Mouse (Mus musculus) lung, adult 18-20 months (tissue): Measurements from ENCODE around the gene Plekhg1.

Source experiments
- DNase-seq, 2 experiments: peaks; one replicate each; pipeline ENCODE4 v3.0.0; 2022; ENCODE audit warnings: mixed read lengths in 2 of 2

Plekhg1 gene

DNA sequence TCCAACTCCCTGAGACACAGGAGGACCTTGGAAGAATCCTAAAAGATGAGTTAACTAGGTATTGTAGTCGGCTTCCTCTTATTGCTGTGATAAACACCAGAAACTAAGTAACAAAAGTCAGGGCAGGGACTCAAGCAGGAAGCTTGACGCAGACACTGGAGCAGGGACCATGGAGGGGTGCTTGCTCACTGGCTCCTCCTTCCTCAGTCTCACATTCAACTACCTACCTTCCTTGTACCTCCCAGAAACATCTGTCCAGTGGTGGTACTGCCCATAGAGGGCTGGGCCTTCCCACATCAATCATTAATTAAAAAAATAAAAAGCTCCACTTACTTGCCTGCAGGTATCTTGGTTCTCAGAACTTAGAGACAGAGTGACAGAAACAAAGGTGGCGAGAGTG lies 152.2 kb downstream of the Plekhg1 start:
- DNase-seq: peak in 1 of 2 experiments; percentile 10

DNA sequence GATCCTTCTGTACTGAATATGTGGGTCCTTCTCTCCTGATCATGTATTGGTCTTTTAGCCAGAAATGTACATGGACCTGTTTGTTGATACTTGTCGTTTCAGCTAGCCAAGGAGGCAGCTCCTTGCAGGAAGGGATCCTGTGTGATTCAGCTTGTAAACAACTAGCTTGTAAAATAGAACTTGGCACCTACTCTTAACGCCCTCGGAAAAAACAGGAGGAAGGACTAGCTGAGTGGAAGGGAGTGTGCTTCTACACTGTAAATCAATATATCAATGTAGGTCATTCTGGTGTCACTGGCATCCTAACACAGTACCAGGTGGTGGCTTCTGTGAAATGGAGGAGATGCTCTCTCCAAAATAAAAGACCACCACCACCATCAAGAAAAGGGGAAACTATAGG lies 157.9 kb downstream of the Plekhg1 start:
- DNase-seq: no peak

- DNase-seq: no peak
These were observed 160.3 kb downstream of the Plekhg1 start for GRCm38 (mm10) chr10:3900416-3900956.

GRCm38 (mm10) chr10:3905747-3906146 lies 165.6 kb downstream of the Plekhg1 start:
- no peak for DNase-seq

GRCm38 (mm10) chr10:3914104-3914503 lies 173.9 kb downstream of the Plekhg1 start:
- no peak for DNase-seq

DNA sequence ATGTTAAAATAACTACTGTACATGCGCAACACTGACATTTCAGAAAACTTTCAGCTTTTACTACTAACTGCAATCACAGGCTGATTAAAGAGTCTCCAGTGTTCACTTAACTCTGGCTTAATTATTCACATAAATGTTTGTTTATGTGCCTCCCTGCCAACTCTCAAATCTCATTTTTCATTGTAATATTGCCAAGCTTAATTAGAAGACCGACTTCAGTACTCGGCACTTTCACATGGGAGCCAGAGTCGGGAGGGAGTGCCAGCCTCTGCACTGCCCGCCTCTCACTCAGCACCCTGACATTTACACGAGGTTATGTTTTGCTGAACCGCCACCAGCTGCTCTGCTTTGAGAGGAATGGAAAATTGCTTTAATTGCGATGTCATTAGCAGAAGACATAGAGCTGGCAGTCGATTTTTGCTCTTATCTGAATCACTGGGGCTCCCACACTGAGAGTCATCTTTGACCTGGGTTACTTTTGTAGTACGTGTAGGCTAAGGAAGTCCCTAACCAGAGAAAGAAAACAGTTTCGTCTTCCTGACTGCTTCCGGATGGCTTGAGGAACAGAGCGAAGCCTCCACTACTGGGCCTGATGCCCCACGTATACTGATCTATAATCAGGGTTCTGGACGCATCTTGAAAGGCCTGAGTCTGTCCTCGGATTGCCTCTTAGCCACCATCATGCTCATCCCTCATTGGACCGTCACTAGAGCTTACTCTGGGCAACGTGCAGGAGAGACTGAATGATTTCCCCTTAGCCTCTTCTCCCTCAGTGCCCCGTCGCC lies 180.4 kb downstream of the Plekhg1 start:
- no peak for DNase-seq

DNA sequence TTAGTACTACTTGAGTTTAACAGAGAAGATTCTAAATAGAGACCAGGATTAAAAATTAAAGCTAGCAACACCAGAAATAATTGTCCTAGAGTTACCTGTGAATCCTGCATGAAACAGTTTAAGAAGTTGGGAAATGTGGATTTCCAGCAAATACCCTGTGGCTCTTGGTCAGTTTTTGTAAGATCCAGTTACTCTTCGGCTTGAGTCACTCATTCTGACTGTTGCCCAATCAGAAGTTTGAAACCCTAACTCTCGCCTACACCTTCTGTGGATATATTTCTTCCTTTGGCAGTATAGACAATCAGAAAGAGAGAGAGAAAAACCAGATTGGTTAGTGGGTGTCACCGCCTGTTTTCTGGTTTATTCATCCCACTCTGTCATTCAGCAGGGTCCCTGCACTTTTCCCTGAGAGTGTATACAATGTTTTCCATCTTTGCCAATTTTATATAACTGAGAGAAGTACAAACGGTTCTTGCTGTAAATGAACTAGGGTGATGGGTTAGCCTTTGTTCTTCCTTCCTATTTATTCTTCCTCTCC lies 187.9 kb downstream of the Plekhg1 start:
- no peak for DNase-seq

GRCm38 (mm10) chr10:3931831-3932230 lies 191.7 kb downstream of the Plekhg1 start:
- DNase-seq: no peak

DNA sequence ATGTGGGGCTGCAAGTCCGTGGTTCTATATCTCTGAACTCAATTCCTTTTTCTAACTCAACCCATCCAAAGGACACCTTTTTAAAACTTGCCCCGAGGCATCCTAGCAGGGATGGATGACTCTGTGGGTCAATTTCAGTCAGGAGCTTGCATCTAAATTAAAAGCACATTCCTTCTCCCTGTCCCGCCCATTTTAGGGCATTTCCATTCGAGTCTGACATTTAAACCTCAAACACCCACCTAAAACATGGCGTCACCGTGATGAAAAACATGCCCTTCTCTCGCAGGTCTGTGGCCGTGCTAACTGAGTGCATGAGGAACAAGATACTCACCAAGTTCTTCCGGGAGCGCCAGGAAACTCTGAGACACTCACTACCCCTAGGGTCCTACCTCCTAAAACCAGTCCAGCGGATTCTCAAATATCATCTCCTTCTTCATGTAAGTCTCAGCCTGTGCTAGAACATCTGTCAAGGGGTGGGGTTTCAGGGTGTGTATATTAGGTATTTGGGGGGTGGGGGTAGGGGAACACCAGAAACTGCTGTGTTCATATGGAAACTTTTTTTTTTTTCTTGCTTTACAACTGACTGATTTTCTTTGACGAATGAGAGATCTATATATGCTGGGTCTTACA lies 193.3 kb downstream of the Plekhg1 start:
- DNase-seq: no peak

DNA sequence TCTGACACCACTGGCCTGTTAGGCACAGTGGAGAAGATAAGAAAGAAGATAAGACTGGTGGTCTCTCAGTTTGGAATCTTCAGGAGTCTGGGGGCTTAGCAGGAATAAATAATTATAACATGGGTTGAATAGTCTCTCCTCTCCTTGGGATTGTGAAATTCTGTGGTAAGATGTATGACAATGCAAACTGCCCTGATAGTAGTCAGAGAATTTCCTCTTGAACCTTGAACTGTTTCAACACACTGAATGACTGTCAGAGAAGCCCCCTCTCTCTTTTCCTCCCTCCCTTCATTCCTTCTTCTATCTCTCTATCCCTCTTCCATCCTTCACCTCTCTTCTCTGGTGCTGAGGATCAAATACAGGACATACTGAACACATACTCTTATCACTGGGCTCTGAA lies 196.7 kb downstream of the Plekhg1 start:
- no peak for DNase-seq

- DNase-seq: no peak
These were observed 199.9 kb downstream of the Plekhg1 start for GRCm38 (mm10) chr10:3939895-3940595.

DNA sequence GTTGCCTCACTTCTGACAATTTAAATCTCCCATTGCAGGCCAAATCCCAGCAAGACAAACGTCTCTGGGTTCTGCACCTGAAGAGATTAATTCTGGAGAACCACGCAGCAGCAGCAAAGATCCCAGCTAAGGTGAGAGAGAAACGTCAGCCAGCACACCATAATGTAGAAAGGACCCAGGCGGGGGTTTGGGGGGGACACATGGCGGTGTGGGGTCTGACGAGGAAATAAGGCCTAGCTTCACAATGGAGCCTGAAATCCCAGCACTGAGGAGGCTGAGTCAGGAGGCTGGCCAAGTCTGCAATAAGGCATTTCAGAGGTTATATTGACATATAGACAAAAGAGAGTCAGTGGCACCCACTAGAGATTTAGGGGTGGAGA lies 200.4 kb downstream of the Plekhg1 start:
- no peak for DNase-seq

- DNase-seq: peak; percentile 82 to 88
These were observed 201.0 kb downstream of the Plekhg1 start for GRCm38 (mm10) chr10:3941054-3941757.

DNA sequence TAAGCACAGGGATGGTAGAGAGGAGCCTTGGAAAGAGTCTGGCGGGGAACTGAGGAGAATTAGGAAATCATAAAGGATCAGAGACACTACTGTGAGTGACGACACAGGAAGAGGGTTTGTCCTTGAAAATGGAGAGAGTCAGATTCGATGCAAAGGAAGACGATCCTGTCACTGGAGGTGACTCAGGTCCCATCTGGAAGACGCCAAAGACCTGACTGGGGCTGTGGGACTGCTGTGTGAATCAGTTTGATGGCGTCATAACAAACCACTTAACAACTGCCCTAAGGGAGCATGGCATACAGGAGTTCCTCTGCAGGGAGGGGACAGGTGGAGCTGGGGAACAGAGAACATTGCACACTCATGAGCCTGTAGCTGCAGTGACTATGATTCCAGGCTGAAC lies 202.1 kb downstream of the Plekhg1 start:
- DNase-seq: no peak

- DNase-seq: peak; percentile 56 to 77
These were observed 203.6 kb downstream of the Plekhg1 start for GRCm38 (mm10) chr10:3943492-3944395.

- DNase-seq: no peak
These were observed 206.7 kb downstream of the Plekhg1 start for GRCm38 (mm10) chr10:3946871-3947270.

DNA sequence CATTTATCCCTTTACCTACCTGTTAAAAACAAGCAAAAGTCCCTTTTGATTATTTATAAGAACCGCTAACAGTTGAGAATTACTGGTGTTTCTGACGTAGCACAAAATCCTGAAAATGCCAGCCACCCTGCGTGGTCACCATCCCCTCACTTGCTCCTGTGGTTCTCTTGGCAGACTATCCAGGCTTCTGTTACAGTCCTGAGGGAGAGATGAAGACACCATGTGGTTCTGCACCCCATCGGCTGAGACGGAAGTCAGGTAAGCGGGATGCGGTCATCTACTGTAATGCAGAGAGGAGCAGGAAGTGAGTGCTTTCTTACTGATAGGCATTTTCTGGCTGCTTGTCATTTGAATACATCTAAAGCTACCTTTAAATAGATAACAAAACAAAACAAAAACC lies 207.2 kb downstream of the Plekhg1 start:
- no peak for DNase-seq

GRCm38 (mm10) chr10:3949306-3949705 lies 209.1 kb downstream of the Plekhg1 start:
- no peak for DNase-seq

DNA sequence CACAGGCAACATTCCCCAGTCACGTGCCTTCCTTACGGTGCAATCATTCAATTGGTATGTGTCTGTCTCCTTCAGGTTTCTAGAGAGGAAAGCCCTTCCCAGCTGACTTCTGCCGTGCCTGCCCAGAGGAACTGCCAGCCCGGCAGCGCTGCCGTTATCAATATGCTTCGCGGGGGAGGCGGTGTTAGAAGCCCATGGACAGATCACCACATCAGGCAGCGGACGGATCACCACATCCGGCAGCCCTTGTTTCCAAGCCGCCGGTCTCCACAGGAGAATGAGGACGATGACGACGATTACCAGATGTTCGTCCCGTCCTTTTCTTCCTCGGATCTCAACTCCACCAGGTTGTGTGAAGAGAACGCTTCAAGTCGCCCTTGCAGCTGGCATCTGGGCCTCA lies 216.3 kb downstream of the Plekhg1 start:
- DNase-seq: no peak

DNA sequence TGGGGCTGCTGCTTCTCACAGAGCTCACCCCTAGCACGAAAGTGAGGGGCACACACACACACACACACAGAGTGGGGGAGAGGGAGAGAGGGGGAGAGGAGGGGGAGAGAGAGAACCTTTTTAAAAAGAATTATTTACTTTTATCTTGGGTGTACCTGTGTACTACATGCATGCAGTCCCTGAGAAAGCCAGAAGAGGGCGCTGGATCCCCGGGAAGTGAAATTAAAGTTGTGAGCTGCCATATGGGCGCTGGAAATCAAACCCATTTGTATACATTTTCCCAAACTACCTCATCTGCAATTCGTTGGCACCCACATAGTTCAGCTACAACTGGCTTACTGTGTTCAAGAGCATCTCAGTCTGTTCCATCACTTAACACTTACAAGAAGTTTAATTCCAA lies 218.4 kb downstream of the Plekhg1 start:
- DNase-seq: no peak

- DNase-seq: no peak
These were observed 228.9 kb downstream of the Plekhg1 start for GRCm38 (mm10) chr10:3969026-3969425.

DNA sequence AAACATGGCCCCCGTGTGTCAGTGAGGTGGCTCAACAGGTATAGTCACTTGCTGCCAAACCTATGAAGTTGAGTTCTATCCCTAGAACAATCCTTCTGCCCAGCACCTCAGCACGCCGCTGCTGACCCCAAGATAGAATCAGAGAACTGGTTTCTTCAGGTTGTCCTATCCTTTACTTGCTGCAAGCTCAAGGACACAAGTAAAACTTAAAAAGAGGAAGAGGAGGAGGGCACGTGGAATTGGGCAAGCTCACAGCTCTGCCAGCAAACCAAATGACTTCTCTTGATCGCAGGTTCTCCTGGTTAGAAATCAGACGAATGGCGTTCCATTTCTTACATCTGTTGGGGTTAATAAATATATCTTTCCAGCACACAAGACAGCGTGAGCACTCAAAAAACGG lies 232.1 kb downstream of the Plekhg1 start:
- no peak for DNase-seq
